Mouse (Mus musculus): ENCODE measurements around the gene Fth1.
"Not testable (repeated sequence)": the region's sequence is repeated elsewhere in the genome, so short reads cannot be mapped to it uniquely, and the experiment has no call there.

Gene Fth1

GRCm38 (mm10) chr19:9964205-9964916 lies 16.0 kb upstream of the Fth1 start:
- DNase-seq (ENCODE audit: low read depth, low spot score), result no peak

GRCm38 (mm10) chr19:9966096-9966867 lies 14.1 kb upstream of the Fth1 start:
- DNase-seq (ENCODE audit: low read depth, low spot score), result no peak

GRCm38 (mm10) chr19:9968081-9968787 lies 12.2 kb upstream of the Fth1 start:
- no peak for DNase-seq (ENCODE audit: low read depth, low spot score)

- not testable (repeated sequence) for DNase-seq (ENCODE audit: low read depth, low spot score)
Observed at GRCm38 (mm10) chr19:9974853-9975252, 5.5 kb upstream of the Fth1 start.

GRCm38 (mm10) chr19:9977085-9977484 lies 3.3 kb upstream of the Fth1 start:
- DNase-seq (ENCODE audit: low read depth, low spot score), result no peak

GRCm38 (mm10) chr19:9978431-9978951 lies 1.9 kb upstream of the Fth1 start:
- no peak for DNase-seq (ENCODE audit: low read depth, low spot score)

GRCm38 (mm10) chr19:9979156-9979555 lies 1.2 kb upstream of the Fth1 start:
- DNase-seq (ENCODE audit: low read depth, low spot score), result no peak

- no peak for DNase-seq (ENCODE audit: low read depth, low spot score)
Observed at GRCm38 (mm10) chr19:9981621-9982020, 1.2 kb downstream of the Fth1 start.

GRCm38 (mm10) chr19:9982151-9982851 lies 1.9 kb downstream of the Fth1 start:
- DNase-seq (ENCODE audit: low read depth, low spot score), result peak; percentile 99

- no peak for DNase-seq (ENCODE audit: low read depth, low spot score)
Observed at GRCm38 (mm10) chr19:9982852-9983542, 2.6 kb downstream of the Fth1 start.

GRCm38 (mm10) chr19:9984111-9985055 lies 4.0 kb downstream of the Fth1 start:
- DNase-seq (ENCODE audit: low read depth, low spot score), result peak; percentile 70

GRCm38 (mm10) chr19:9985190-9985899 lies 4.9 kb downstream of the Fth1 start:
- DNase-seq (ENCODE audit: low read depth, low spot score), result peak; percentile 7

- no peak for DNase-seq (ENCODE audit: low read depth, low spot score)
Observed at GRCm38 (mm10) chr19:9985900-9986421, 5.6 kb downstream of the Fth1 start.

- no peak for DNase-seq (ENCODE audit: low read depth, low spot score)
Observed at GRCm38 (mm10) chr19:9987192-9987591, 6.8 kb downstream of the Fth1 start.

GRCm38 (mm10) chr19:9987593-9987992 lies 7.2 kb downstream of the Fth1 start:
- DNase-seq (ENCODE audit: low read depth, low spot score), result no peak

GRCm38 (mm10) chr19:9989171-9989883 lies 8.9 kb downstream of the Fth1 start:
- peak; percentile 48 for DNase-seq (ENCODE audit: low read depth, low spot score)

GRCm38 (mm10) chr19:9989884-9990256 lies 9.5 kb downstream of the Fth1 start:
- no peak for DNase-seq (ENCODE audit: low read depth, low spot score)

GRCm38 (mm10) chr19:9991304-9991703 lies 10.9 kb downstream of the Fth1 start:
- DNase-seq (ENCODE audit: low read depth, low spot score), result peak; percentile 78
